Mouse (Mus musculus) left cerebral cortex, postnatal 36 days (tissue): Measurements from ENCODE around the gene Igsf9. TPM values are rescaled to one million over a fixed set of nuclear protein-coding genes. Genes with fewer than 3 reads are reported as not detected.

Source experiments
- DNase-seq, 2 experiments: peaks; one replicate each; pipeline ENCODE4 v3.0.0; 2021 to 2022; ENCODE audit warnings: low spot score in 2 of 2, mixed read lengths in 1 of 2
- intact Hi-C: fragments of 180-260 bp; cut with DNase I; formaldehyde crosslinking; loops from one replicate; pipeline ENCODE4 v1.15.1; 2025
- total RNA-seq, 2 experiments: library from RNA; stranded (reverse); gene quantifications; 2 replicates each; pipeline ENCODE4 v1.2.3; 2021

Igsf9 gene
- total RNA-seq, 2 experiments from 2014 or later: 8.4 to 11.2 TPM

GRCm38 (mm10) chr1:172535116-172535515 is 53.5 kb downstream of the Igsf9 start:
- intact Hi-C loops: no loop called here
- DNase-seq: no peak

- intact Hi-C loops: no loop called here
- DNase-seq: no peak
Observed at GRCm38 (mm10) chr1:172539827-172540226, 58.2 kb downstream of the Igsf9 start.

GRCm38 (mm10) chr1:172540283-172540820 is 58.8 kb downstream of the Igsf9 start:
- intact Hi-C loops: no loop called here

DNA sequence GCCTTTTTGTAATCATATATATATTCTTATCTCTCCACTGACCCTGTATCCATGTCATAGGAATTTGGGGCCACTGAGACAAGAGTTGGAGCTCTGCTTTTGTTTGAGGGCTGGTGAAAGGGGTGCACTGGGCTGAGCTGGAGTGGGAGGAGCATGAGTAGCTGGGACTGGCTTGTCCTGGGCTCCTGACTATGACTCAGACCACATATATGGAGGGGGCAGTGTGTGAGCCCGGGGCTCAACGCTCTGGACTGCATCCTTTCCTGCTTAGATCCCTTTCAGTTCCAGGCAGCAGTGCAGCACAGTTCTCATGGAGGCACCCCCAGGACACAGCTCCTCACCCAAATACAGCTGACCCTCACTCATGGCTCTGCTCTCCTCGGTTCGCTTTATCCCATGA is 64.5 kb downstream of the Igsf9 start:
- no peak for DNase-seq
- intact Hi-C loops: no loop called here

More at GRCm38 (mm10) chr1:172540283-172540820, 58.8 kb downstream of the Igsf9 start:
- DNase-seq: no peak

Other genes with a start within 250 kb of the Igsf9 start
- not detected for gene Atp1a4, start 223.4 kb upstream of the Igsf9 start, total RNA-seq
- 100 to 1,000 TPM; 253 to 300 TPM for gene Igsf8, start 220.1 kb upstream of the Igsf9 start, total RNA-seq
- gene Atp1a2, start 183.7 kb upstream of the Igsf9 start, total RNA-seq: 100 to 1,000 TPM; 590 to 654 TPM
- 100 to 1,000 TPM; 134 to 136 TPM for gene Kcnj9, start 152.5 kb upstream of the Igsf9 start, total RNA-seq
- 10 to 100 TPM; 86.8 to 97.1 TPM for gene Kcnj10, start 140.6 kb upstream of the Igsf9 start, total RNA-seq
- gene Pigm, start 105.2 kb upstream of the Igsf9 start, total RNA-seq: 1 to 10 TPM; 7.8 to 8.3 TPM
- under 1 TPM; 0.49 to 0.82 TPM for gene Slamf9, start 6.4 kb upstream of the Igsf9 start, total RNA-seq
- 10 to 100 TPM in 1 of 2 experiments, 1 to 10 TPM in 1; 10.0 to 11.6 TPM for gene Tagln2, start 18.3 kb downstream of the Igsf9 start, total RNA-seq
- gene Cfap45, start 39.0 kb downstream of the Igsf9 start, total RNA-seq: 1 to 10 TPM; 3.4 to 4.0 TPM
- under 1 TPM in 1 of 2 experiments, not detected in 1; 0.47 TPM for gene Vsig8, start 74.2 kb downstream of the Igsf9 start, total RNA-seq
- gene Slamf8, start 108.8 kb downstream of the Igsf9 start, total RNA-seq: not detected
- gene Fcrl6, start 120.8 kb downstream of the Igsf9 start, total RNA-seq: not detected
- 1 to 10 TPM; 5.2 to 7.3 TPM for gene Dusp23, start 151.2 kb downstream of the Igsf9 start, total RNA-seq
- not detected for gene Crp, start 216.3 kb downstream of the Igsf9 start, total RNA-seq